Mouse (Mus musculus) intestine, postnatal 0 days (tissue): ENCODE results near the gene Csf2rb2. TPM values are rescaled to one million over a fixed set of nuclear protein-coding genes. Genes with fewer than 3 reads are reported as not detected.
"Not testable (repeated sequence)": the region's sequence is repeated elsewhere in the genome, so short reads cannot be mapped to it uniquely, and the experiment has no call there.

Experiments
- ATAC-seq: fragments of 200-750 bp; cut with Nextera tagmentation; 2 replicates; pipeline ENCODE4 v1.8.0; 2017; ENCODE audit warnings: mild to moderate bottlenecking, moderate TSS enrichment, moderate library complexity
- H3K27ac ChIP-seq: fragments of 300-500 bp; sonication (generic); 2 replicates; pipeline ENCODE4 v1.5.1; 2014; ENCODE audit warnings: mild to moderate bottlenecking, low read depth, low read length, moderate library complexity
- H3K27me3 ChIP-seq: fragments of 300-500 bp; sonication (generic); replicated peaks from 2 replicates; pipeline ENCODE4 v1.6.1; 2014; ENCODE audit warnings: low read length, mixed read lengths; ENCODE audit not compliant: control insufficient read depth, insufficient read depth
- H3K36me3 ChIP-seq: fragments of 300-500 bp; sonication (generic); 2 replicates; pipeline ENCODE4 v1.6.1; 2014; ENCODE audit warnings: mild to moderate bottlenecking, moderate library complexity; ENCODE audit not compliant: control insufficient read depth, insufficient read depth
- H3K4me1 ChIP-seq: fragments of 300-500 bp; sonication (generic); replicated peaks from 2 replicates; pipeline ENCODE4 v1.6.1; 2014; ENCODE audit warnings: antibody characterized with exemption, low read length, mixed read lengths; ENCODE audit not compliant: control insufficient read depth, insufficient read depth
- H3K4me2 ChIP-seq: fragments of 300-500 bp; sonication (generic); replicated peaks from 2 replicates; pipeline ENCODE4 v1.6.1; 2014; ENCODE audit warnings: low read depth, mild to moderate bottlenecking, moderate library complexity
- H3K4me3 ChIP-seq: fragments of 300-500 bp; sonication (generic); 2 replicates; pipeline ENCODE4 v1.5.1; 2014; ENCODE audit warnings: low read depth, low read length
- H3K9ac ChIP-seq: fragments of 300-500 bp; sonication (generic); 2 replicates; pipeline ENCODE4 v1.6.1; 2014; ENCODE audit warnings: mild to moderate bottlenecking, low read depth, low read length
- H3K9me3 ChIP-seq: fragments of 300-500 bp; sonication (generic); 2 replicates; pipeline ENCODE4 v1.6.1; 2016; ENCODE audit warnings: mixed run types; ENCODE audit not compliant: control insufficient read depth
- CTCF ChIP-seq: sonication (generic); IDR thresholded peaks from 2 replicates; pipeline ENCODE4 v1.5.1; 2016; ENCODE audit warnings: low read depth, mild to moderate bottlenecking, control low read depth, antibody characterized with exemption, moderate library complexity
- WGBS: fragments of 180-500 bp; shearing (Covaris S2); extraction: QIAGEN DNeasy Blood & Tissue Kit; methylation state at CpG from one replicate; pipeline ENCODE4 v1.1.7; 2014; 5-methylcytosine and 5-hydroxymethylcytosine counted together
- polyA plus RNA-seq: library from polyadenylated mRNA; unstranded; fragments of >200 nt; fragmentation: Nextera tagmentation; extraction: Ambion mirVana; gene quantifications from 2 replicates; pipeline ENCODE4 v1.2.1, GENCODE M21; 2015

The Csf2rb2 gene
- polyA plus RNA-seq, 1 experiment from 2014 or later: 0.42 TPM

DNA sequence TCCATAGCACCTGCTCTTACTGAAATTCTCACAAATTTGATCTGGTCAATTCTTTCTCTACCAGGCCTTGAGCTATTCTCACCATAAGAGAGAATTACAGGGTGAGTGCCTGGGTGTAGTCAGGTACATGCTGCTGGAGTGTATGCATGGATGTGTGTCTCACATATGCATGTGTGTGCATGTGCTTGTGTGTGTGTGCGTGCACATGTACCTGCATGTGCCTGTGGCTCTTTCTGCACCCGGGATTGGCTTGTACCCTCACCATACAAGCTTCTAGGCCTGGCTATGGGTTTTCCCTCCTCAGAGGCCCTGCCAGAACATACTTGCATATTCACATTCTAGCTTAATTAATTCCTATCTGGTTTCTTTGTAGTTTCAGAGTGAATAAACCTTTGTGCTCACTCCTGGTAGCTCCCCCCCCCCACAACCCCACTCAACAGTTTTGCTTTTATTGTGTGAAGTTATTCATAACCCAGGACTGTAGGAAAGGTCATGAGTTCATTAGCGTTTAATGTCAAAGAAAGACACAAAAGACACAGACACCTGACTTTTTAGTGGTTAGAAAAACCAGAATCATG, 23.1 kb upstream of the Csf2rb2 start:
- Histone ChIP-seq H3K9ac (no peak overlapping the region), H3K4me3 (no peak overlapping the region), H3K4me2 (no peak overlapping the region), H3K27me3 (no peaks in the 10 kb centered on the region), H3K27ac (no peak overlapping the region), H3K36me3 (no peaks in the 10 kb centered on the region), H3K4me1 (no peaks in the 10 kb centered on the region), H3K9me3 (no peaks in the 10 kb centered on the region)
- 83% methylated on average over 3 of the region's 3 CpGs for WGBS
- ATAC-seq: no peak
- no peak for TF ChIP-seq CTCF

GRCm38 (mm10) chr15:78327753-78328341, 22.3 kb upstream of the Csf2rb2 start:
- H3K4me1 ChIP-seq, H3K27me3 ChIP-seq, H3K4me3 ChIP-seq, H3K9ac ChIP-seq, ATAC-seq, H3K4me2 ChIP-seq, H3K9me3 ChIP-seq, H3K27ac ChIP-seq, H3K36me3 ChIP-seq: not testable (repeated sequence)
- 80% methylated on average over 6 of the region's 6 CpGs for WGBS

- Histone ChIP-seq H3K4me3 (no peak overlapping the region), H3K36me3 (no peaks in the 10 kb centered on the region), H3K4me1 (no peaks in the 10 kb centered on the region), H3K27ac (no peak overlapping the region), H3K27me3 (no peaks in the 10 kb centered on the region), H3K9me3 (no peaks in the 10 kb centered on the region), H3K9ac (no peak overlapping the region), H3K4me2 (no peak overlapping the region)
- WGBS: 87% methylated on average over 10 of the region's 10 CpGs
- no peak for TF ChIP-seq CTCF
- no peak for ATAC-seq
These were observed 21.2 kb upstream of the Csf2rb2 start for GRCm38 (mm10) chr15:78326747-78327146.

DNA sequence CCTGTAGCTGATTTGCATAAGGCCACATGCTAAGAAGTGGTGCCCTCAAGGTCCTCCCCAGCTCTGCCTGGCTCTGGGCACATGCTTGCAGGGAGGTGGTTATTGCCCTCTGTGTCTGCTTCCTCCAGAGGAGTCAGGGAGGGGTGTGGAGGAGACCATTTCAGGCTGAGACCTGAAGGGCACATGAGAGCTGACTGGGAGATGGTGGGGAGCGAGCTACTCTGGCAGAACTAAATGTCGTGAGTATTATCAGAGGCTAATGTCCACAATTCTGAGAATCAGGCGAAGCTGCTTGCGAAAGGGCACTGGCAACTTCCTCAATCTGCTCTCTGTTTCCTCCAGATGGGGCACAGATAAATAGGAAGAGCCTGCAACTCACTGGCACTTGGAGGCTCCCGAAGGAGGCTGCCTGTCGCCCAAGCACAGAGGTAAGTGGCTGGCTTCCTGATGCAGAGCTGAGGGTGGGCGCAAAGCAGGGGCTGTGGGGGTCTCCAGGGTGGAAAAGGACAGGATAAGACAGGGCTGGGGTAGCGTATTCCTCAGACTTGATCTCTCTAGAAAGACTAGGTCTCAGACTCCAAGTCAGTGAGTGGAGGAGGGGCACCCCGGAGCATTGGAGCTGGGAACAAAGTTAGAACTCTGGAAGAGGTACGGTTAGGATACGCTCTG, 20.3 kb upstream of the Csf2rb2 start, which contains the start of gene Csf2rb:
Gene Csf2rb, plus strand, starts transcription at position 82 of the 669 bp plus-strand sequence.
- H3K4me3 ChIP-seq: no peak within 1 kb of the TSS

DNA sequence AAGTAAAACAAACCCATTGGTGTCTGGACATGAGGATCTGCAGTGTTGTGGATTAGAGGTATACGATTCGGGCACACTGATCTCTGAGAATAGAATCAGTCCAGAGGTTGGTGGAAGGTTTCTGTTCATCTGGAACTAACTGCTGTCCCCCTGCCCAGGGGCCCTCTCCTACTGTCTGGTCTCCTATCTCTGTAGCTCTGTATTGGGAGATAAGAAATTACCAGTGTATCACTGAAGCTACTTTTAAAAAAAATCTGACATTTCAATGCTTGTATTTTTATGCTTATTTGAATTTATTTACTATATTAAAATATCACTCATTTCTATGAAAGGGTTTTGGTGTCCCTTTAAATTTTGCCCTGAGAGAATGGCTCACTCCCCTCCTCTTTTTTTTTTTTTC, 18.8 kb upstream of the Csf2rb2 start:
- no peak for ATAC-seq
- H3K9me3 ChIP-seq: no peaks in the 10 kb centered on the region
- no peak for TF ChIP-seq CTCF
- no peak overlapping the region for H3K4me2 ChIP-seq
- H3K9ac ChIP-seq: no peak overlapping the region
- H3K27me3 ChIP-seq: no peaks in the 10 kb centered on the region
- no peaks in the 10 kb centered on the region for H3K36me3 ChIP-seq
- H3K4me3 ChIP-seq: no peak overlapping the region
- 89% methylated on average over 2 of the region's 2 CpGs for WGBS
- H3K4me1 ChIP-seq: no peaks in the 10 kb centered on the region
- no peak overlapping the region for H3K27ac ChIP-seq

More for the DNA sequence above, 20.3 kb upstream of the Csf2rb2 start, which contains the start of gene Csf2rb:
- H3K9me3 ChIP-seq: no peaks in the 10 kb centered on the region
- no peak within 1 kb of the TSS for H3K27ac ChIP-seq
- no peaks in the 10 kb centered on the region for H3K4me1 ChIP-seq
- no peaks in the 10 kb centered on the region for H3K36me3 ChIP-seq
- H3K9ac ChIP-seq: 0 out of 2 replicates have a peak within 1 kb of the TSS, but pooled peaks have one; percentile 18
- WGBS: 56% methylated on average over 11 of the region's 11 CpGs
- H3K27me3 ChIP-seq: no peaks in the 10 kb centered on the region
- no peak for TF ChIP-seq CTCF
- no peak within 1 kb of the TSS for H3K4me2 ChIP-seq
- no peak for ATAC-seq

- Histone ChIP-seq H3K4me3 (no peak overlapping the region), H3K9ac (no peak overlapping the region), H3K27me3 (no peaks in the 10 kb centered on the region), H3K9me3 (no peaks in the 10 kb centered on the region), H3K4me1 (no peaks in the 10 kb centered on the region), H3K4me2 (no peak overlapping the region), H3K27ac (no peak overlapping the region), H3K36me3 (no peaks in the 10 kb centered on the region)
- no peak for ATAC-seq
- 65% methylated on average over 1 of the region's 1 CpGs for WGBS
- TF ChIP-seq CTCF: no peak
These were observed 17.8 kb upstream of the Csf2rb2 start for GRCm38 (mm10) chr15:78323366-78323765.
